Mouse (Mus musculus): ENCODE results near the gene Prr22.
A peak's percentile ranks its signal among the peaks of the same experiment; 100 is the strongest.

Gene Prr22

DNA sequence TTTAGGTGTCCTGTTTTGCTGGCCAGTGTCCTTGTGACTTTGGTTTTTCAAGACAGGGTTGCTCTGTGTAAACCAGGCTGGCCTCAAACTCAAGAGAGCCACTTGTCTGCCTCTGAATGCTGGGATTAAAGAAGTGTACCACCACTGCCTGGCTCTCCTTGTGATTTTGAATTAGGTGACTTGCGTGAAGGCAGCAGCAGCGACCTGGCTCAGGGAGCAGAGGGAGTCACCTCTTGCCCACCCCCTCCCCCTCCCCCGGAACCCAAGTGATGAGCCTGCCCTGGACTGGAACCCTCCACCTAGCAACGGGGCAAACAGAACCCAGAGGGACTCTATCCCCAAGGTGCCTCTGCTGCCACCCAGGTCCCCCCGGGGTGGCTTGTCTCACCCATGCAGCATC is at the start of gene Prr22:
Gene Prr22, plus strand, starts transcription at position 301 of the 400 bp plus-strand sequence.
- no peak for DNase-seq (ENCODE audit: low read depth)

DNA sequence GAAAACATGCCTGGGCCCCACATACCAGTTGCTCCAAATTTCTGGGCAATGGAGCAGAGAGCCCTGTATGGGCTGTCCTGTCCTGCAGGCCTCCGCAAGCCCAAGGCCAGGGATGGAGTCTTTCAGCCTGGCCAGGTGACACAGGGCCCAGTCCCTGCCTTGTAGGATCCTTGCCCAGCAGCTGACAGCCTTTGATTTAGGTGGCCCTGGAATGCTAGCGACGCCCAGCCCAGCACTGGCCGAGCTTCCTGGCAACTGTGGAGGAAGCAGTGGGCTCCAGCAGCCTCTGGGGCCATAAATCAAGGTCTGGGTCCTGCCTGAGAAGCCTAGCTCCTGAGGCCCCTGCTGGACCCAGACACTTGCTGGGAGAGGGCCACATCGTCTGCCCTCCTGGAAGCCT is 47.6 kb upstream of the Prr22 start:
- no peak for DNase-seq (ENCODE audit: low read depth)

DNA sequence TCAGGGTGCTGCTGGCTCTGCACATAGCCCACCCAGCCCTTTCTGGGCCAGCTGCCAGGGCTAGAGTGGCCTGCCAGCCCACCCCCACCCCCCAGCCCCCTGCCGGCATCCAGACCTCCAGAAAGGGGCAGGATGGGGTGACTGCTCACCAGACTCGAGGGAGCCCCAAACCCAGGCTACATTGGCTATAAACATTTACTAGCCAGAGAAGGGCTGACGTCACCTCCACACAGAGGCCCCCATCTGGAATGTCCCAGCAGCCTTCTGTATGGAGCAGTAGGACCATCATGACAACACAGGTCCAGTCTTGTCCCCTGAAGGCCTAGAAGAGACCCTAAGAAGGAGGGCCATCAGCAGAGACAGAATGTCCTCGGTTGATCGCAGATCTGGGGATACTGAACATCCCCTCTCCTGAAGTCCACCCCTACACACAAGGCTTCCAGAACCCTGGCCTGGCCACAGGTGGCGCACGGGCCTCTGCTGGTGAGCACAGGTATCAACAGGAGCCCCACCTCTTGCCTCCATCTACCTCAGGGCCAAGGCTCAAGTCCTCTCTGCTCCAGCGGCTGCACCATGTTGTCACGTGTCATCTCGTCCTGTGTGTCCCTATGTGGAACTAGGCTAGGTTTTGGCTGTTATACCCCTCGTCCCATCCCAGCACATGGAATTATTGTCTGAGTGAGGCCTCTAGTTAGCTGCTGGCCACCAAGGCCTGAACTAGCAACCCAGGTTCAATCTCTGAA is 46.5 kb upstream of the Prr22 start:
- no peak for DNase-seq (ENCODE audit: low read depth)

DNA sequence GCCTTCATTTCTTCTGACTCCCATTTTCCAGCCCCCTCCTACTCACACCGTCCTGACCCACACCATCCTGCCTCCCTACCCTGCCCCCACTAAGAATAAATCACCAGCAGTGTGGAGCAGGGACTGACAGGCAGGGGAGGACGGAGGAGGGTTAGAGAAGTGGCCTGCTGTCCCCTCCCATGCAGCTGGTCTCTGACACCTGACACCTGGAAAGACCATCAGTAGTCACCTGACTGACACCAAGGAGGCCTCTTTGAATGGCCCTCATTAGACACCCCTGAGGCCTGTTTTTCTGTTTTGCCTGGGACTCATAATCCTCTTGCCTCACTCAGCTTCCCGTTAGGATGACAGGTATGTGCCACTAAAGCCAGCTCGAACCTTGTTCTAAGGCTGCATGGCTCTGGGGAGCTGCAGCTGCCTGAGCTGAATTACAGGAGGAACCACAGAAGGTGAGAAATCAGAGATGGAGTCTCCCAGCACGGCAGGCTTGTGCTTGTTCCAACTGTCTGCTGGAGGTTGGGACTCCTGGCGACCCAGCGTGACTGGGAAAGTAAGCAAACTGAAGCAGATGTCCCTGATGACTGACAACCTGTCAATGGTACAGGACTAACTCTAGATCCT is 42.9 kb upstream of the Prr22 start:
- no peak for DNase-seq (ENCODE audit: low read depth)

DNA sequence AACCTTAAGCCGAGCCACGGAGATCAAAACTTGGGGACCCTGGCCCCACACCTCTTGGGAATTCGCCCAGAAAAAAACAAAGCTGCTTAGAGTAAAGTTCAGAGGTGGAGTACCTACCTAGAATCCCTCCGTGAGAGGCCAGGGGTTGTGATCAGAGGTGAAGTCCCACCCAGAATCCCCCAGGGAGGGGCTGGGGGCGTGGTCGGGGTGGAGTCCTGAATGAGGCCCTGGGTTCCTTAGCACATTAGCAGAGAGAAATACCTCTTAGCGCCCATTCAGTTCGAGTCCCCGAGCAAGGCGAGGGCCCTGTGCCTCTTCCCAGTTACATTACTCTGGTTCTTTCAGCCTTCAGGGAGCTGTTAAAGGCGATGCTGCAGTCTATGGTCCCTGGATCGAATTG is 42.4 kb upstream of the Prr22 start:
- peak; percentile 35 for DNase-seq (ENCODE audit: low read depth)

DNA sequence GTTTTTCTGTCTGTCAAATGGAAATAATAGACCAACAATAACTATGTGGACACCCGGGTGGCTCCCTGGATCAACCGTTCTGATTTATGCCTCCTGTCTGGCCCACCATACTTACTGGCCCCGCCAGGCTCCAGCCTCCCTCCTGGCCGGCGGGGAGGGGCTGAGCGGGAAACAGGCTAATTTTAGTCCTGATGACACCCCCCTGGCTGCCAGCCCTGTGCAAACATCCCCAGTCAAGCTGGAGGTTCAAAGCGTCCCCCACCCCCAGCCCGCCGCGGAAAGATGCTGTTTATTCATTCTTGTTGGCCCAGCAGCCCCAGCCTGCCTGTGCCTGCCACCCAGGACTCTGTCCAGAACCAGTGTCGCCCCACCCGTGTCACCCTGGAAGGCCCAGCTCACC is 41.9 kb upstream of the Prr22 start:
- DNase-seq (ENCODE audit: low read depth), result no peak

DNA sequence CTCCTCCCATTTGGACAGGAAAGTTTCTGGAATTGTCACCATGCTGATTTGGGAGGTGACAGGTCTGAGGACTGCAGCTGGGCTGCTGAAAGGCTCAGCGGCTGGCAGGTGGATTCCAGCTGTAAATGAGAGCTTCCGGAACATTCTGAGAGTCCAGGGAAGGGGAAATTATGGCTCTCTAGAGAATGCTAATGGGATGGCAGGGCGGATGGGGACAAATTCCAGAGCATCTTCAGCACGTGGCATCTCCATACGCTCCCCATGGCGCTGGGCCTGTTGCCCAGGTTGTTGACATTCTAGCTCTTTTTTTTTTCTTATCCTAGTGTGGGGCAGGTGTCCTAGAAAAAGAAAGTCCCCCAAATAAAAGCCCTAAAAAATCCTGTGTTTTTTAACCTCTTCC is 40.9 kb upstream of the Prr22 start:
- DNase-seq (ENCODE audit: low read depth), result no peak

DNA sequence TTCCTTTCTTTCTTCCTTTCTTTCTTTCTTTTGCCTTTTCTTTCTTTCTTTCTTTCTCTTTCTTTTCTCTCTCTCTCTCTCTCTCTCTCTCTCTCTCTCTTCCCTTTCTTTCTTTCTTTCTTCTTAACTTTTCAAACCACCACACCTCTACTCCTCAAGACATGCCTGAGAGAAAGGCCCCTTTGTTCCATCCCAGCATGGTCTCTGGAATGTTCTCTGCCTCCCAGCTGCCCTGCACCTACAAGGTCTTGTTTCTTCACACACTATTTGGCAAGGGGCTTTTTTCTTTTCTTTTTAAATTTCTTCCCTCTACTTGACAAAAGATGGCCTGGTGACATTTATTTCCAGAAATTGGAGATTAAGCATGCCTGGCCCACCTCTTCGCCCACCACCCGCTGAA is 40.4 kb upstream of the Prr22 start:
- no peak for DNase-seq (ENCODE audit: low read depth)

DNA sequence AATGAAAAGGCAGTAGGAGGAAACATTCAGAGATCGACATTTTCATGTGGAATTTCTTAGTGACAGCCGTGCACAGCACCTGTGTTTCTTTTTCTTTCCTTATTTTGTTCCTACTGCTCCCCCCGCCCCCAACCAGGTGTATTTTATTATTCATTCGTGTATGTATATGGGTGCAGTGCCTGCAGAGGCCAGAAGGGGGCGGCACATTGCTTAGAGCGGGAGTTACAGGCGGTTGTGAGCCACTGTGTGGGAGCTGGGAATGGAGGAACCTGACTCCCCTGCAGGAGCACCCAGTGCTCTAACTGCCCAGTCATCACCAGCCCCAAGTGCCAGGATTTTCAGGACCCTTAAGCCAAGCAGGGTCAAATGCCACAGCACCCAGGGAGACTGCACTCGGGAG is 33.5 kb upstream of the Prr22 start:
- DNase-seq (ENCODE audit: low read depth), result no peak

DNA sequence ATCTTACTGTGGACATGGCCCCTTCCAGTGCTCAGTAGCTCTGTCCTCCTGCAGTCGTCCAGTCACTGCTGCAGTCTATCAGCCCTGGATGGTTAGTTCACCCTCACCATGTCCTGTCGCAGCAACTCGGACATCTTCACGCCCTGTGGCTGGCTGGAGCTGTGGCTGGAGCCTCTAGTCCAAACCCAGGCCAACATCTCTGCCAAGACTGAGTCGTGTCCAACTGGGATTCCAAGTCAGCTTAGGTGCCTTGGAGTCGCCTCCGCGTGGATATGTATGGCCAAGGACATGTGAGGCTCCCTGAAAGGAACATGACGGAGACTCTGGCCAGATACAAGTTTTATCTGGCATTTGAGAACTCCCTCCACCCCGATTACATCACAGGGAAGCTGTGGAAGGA is 31.8 kb upstream of the Prr22 start:
- no peak for DNase-seq (ENCODE audit: low read depth)

DNA sequence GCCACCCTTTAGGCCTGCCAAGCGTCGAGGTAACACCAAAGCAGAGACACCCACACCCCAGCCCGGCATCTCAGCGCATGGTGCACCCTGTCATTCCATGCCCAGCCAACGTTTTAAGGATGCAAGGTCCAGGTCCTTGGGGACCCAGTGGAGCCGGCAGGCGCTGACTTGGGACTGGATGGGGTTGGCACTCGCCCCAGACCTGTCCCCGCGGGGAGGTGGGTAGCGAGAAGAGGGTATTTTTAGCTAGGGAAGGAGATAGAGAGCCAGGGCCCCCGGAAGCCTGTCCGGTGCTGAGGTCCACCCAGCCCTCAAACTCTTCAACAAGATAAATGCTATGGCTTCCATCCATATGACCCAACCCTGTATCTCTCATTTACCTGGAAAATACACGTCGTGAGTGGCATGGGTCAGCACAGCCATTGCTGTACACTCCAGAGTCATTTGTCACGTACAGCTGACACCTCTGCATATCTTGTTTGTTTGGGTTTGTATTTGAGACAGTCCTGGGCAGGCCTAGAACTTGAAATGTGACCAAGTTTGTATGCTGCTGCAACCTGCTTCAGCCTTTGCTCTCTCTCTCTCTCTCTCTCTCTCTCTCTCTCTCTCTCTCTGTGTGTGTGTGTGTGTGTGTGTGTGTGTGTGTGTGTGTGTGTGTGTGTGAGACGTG is 29.8 kb upstream of the Prr22 start:
- no peak for DNase-seq (ENCODE audit: low read depth)

DNA sequence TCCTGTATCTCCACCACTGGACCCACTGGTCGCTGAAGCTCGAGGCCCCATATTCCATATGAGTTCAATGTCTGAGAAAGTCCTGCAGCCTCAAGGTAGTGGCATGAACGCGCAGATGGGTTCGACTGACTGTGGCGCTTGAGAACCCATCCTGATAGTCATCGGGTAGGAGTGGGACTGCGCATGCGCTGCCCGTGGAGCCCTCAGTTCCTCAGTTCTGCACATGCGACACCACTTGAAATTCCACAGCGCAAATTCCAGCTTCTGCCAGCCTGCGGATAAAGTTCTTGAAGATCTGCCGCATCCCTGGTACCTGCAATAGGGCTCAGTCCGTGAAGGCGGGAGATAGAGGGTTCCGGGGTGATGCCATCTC is 29.3 kb upstream of the Prr22 start:
- no peak for DNase-seq (ENCODE audit: low read depth)

DNA sequence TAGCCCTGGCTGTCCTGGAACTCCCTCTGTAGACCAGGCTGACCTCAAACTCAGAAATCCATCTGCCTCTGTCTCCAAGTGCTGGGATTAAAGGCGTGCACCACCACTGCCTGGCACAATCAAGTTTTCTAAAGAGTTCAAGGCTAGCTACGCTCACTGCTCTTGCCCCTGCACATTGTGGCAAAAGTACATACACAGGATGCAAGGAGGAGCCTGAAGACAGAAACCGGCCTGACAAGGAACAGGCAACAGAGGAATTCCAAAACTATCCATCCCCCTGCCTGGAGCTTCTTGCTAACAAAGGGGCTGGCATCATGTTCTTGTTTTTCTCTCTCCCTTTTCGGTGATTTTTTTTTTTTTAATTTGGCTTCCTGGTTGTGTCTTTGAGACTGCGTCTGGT is 25.9 kb upstream of the Prr22 start:
- no peak for DNase-seq (ENCODE audit: low read depth)

DNA sequence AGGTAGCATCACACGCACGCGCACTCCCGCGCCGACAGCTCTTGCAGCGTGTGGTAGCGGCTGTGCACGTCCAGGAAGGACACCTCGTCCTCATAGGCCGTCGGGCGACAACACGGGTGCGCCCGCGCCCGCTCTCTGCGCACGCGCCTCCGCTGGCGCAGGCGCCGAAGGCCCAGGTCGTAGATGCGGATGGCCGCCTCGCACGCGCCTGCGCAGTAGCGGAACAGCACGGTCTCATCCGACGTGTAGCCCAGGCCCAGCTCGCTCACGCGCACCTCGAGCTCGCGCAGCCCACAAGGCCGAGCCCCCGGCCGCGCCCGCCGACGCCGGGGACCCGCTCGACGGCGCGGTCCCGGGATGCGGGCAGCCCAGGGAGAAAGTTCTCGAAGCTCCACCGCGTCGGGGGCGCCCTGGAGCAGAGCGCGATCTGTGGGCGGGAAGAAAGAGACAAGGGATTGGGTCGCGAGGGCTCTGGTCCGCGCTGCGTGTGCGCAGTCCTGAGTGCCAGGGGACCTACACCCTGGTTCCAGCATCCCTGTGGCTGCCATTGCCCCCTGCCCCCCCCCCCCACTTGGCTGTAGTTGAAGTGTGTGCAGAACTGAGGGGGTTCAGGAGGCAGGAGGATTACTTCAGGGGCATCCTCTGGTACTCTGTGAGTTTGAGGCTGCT is 18.5 kb upstream of the Prr22 start:
- no peak for DNase-seq (ENCODE audit: low read depth)

DNA sequence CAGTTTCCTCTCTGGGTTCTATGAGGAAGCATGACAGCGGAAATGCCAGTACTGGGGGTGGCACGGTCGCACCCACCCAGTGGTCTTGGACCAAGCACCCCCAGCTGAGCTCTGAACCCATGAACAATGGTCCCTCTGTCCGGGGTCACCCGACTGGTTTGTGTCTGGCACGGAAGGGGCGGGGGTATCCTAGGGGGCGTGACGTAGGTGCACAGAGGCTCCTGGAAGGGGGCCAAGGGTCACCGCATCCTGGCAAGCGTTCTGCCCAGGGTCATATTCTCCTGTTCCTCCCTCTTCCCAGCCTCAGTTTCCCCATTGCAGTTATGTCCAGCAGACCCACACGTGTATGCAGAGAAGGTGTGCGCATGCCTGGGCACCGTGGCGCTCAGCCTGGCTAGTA is 16.6 kb upstream of the Prr22 start:
- no peak for DNase-seq (ENCODE audit: low read depth)

DNA sequence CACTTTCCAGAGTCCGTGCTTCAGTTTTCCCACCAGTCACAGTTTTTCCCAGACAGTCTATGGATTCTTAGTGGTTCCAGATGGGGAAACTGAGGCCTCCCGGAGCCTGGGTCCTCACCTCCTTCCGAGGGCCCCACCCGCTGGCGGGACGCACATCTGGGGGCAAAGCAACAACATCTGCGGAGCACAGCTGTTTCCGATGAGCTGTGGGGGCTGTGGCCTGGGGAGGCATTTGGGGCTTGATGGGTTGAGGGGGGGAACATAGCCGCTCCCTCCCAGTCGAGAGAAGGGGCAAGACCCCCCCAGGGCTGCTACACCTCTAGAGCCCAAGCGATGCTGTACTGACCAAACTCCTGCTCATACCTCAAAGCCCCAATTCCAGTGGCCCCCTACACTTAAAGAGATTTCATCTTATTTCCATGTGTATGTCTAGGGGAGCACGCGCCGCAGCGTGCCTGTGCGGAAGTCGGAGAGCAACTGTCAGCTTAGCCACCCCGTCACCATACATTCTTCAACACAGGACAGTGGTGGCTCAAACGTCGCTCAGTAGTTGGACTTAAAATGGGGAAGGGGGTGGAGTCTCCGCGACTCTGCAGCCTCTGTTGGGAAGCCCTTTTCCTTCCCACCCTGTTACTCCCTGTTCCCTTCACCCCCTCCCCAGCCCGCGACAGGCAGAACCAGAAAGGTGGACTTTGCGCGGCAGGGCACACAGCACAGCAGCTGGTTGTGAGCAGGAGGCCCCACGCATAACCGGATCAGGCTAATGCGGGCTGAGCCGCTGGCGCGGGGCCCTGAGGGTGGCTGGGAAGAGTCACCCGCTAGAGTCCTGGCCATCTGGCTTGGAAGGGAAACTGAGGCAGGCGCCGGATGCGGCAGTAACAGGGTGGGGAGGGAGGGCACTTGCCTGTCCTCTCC is 15.5 kb upstream of the Prr22 start:
- DNase-seq (ENCODE audit: low read depth), result no peak

DNA sequence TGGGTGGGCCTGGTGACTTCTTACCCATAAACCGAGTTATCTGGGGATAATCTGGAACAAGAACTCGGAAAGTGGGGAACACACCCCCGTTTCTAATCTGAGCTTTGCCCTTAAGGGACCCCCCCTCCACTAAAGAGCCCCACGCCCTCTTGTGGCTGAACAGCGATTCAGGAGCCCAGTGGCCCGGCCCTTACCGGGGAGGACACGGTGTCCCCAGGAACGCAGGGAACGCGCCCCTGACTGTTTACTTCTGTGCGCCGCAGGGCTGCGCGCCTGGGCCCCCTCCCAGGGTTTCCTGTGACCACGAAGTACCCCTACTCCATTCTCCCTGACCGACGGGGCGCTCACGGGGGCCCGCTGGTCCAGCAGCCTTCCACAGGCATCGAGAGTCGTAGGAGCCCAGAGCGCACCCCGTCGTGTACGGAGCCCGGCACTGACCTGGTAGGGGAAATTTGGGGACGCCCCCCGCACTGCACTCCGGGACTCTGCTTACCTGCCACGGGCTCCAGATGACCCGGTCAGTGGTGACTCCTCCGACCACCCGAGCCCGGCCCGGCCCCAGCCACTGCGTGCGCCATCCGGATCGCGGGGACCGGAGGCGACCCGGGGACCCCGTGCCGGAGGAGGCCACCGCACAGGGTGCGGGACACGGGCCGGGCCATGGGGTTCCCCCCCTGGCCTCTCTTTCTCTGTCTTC is 13.2 kb upstream of the Prr22 start:
- DNase-seq (ENCODE audit: low read depth), result no peak

DNA sequence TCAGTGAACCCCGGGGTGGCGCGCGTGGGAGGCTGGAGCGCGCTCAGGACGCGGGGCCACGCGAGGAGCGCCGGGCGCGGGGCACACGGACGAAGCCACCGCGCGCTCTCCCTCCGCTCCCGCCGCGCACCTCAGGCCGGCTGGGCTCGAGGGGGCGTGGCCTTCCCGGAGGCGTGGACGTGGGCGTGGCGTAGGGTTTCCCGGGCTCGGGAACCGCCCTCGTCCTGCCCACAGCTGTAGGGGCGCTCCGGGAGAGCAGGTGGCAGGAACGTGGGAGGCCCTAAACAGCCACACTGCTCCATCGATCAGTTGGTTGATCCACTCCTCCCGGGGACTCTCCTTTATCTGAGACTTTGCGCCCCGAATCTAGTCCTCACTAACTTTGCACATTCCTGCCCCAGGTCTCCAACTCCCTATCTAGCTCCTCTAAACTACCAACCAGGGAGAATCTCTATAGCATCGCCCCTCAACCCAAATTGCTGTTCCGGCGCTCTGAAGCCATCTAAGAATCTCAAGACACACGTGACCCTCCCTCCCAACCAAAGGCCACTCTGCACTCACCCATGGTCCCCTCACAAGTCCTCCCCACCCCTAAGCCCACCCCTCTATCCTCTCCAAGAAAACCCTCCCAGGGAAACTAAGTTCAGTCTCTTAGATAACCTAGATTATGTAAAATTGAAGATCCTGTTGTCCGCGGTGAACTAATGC is 12.5 kb upstream of the Prr22 start, which contains the start of gene Nrtn:
Gene Nrtn, minus strand, starts transcription at position 115 of the 708 bp plus-strand sequence.
- DNase-seq (ENCODE audit: low read depth), result peak; percentile 70

DNA sequence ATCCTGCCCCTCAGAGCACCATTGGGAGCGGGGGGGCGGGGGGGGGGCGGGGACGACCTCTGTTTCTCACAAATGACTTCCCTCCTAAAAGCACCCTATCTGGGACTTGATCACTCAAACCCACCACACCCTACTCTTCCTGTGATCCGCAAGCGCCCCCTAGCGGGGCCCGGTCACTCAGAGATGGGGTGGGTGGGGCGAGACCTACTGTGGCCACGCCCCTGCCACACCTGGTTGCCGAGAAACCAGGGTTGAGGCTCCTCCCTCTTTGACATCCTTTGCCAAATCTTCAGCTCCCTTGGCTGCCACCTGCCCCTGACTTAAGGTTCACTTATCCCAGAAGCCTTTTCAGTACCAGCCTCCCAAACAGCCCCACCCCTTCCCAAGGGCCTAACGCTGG is 11.9 kb upstream of the Prr22 start:
- DNase-seq (ENCODE audit: low read depth), result peak; percentile 66

DNA sequence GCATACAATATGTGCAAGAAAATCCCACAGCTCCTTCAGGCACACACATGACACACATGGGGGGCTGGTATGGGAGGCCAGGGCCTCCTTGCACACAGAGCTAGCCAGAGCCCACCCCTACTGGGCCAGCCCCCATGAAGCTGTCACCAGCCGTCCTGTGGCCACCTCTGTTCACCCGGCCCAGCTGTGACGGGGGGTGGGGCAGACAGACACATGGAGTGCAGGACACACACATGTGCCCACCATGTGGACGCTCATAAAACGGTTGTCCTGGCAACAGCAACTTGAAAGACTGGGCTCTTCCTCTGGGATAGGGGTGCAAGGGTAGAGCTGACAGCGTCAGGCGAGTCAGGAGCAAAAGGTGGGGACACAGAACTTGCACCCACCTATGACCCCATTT is 10.8 kb upstream of the Prr22 start:
- no peak for DNase-seq (ENCODE audit: low read depth)

DNA sequence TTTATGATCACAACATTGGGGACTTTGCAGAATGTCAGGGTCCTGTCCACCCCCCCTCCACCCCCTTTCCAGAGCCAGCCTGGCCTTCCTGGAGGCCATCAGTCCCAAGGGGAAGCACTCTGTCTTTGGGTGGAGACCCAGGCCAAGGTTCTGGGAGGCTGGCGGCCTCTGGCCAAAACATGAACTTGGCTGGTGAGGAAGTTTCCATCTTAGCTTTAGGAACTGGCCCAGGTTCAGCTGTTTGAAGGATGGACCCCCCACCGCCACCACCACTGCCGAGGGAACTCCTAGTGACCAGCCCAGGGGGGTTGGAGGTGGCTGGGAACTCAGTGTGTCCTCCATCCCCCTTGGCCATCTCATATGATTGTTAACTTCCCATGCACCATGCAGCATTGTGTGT is 9.0 kb upstream of the Prr22 start:
- no peak for DNase-seq (ENCODE audit: low read depth)

Measured in c-Kit-positive CD71-positive TER-119-negative erythroid progenitor cells, embryonic 14.5 days (primary cell).